Mouse (Mus musculus): ENCODE measurements around the gene Gsdma3.

DNA sequence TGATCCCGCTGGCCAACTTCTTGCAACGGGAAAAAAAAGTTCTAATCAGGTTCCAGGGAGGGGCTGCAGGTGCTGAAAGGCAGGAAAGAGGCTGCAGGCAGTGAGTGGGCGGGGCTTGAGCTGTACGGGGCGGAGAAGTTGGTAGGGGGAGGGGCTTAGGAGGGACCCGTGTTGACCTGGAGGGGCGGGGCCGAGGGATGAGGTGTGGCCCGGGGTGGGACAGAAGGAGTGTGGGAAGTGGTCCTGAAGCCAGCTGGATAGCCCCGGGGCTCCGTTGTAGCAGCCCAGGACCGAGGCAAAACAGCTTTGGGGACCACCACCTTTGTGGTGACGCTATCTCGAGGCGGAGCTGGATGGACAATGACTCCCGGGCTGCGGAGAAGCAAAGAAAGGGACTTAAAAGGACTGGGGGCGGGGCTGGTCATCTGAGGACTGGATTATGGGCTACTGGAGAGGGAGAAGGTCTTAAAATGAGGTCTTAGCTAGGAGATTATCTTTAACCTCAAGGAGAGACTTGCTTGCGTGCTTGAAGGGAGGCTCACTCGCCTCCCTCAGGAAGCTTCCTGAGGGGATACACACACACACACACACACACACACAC is 24.0 kb upstream of the Gsdma3 start:
- TF ChIP-seq CTCF (IDR thresholded peaks at IDR 0.05; ENCODE audit: borderline replicate concordance, control insufficient read depth, extremely low read depth, insufficient read depth, low read length, poor library complexity) (no peak), POLR2A (IDR thresholded peaks at IDR 0.05; ENCODE audit: control insufficient read depth, extremely low read depth, insufficient read depth, low read length, poor library complexity) (no peak)
